26 mouse cellular contexts compared by ENCODE assay signal in the genomic region with DNA sequence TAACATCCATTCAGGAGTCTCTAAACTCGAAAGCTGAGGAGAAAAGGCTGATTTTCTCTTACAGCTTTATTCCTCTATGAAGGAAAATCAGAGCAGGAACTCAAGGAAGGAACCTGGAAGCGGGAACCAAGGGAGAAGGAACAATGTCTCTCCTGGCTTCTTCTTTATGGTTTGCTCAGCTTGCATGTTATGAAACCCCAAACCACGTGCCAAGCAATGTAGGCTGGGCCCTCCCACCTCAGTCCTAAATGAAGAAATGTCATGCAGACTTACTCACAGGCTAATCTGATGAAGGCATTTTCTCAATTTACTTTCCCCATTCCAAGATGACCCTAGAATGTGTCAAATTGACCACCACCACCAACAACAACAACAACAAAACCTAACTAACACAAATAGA.
DNase-seq lines count a peak whose midpoint lies in the region; ATAC-seq lines count a peak whose summit lies in the region.
"Had no signal": no experiment of that assay in that cellular context is flagged by ENCODE, and none has a peak within 500 bp of the region (broad histone marks: within the 10 kb centered on the region; RNA-seq: fewer than 3 reads in every experiment).

No protein-coding gene starts in this region.

- H3K36me3 ChIP-seq in midbrain, embryonic 11.5 days (ENCODE audit: control insufficient read depth, insufficient read depth, low read length): no peaks in the 10 kb centered on the region
- no peaks in the 10 kb centered on the region for H3K36me3 ChIP-seq in midbrain, embryonic 15.5 days (replicated peaks)
- H3K36me3 ChIP-seq: embryonic facial prominence, embryonic 12.5 days; embryonic facial prominence, embryonic 15.5 days; heart, embryonic 12.5 days; heart, embryonic 15.5 days; hindbrain, embryonic 10.5 days; hindbrain, embryonic 13.5 days had no signal

- 89% methylated on average over 3 of the region's 3 CpGs for WGBS in midbrain, embryonic 11.5 days
- 87% methylated on average over 3 of the region's 3 CpGs for whole genome bisulfite sequencing in midbrain, embryonic 15.5 days

- no peak for DNase-seq in frontal cortex, postnatal 25 days (ENCODE audit: low spot score in 2 of 2)
- DNase-seq in midbrain, embryonic 11.5 days (ENCODE audit: low spot score, missing footprints): peak; percentile 10
- peak; percentile 12 for DNase-seq in right cerebral cortex, postnatal 25 days
- DNase-seq in right cerebral cortex, postnatal 4 days: no peak
- DNase-seq: adrenal gland, postnatal 10 days; adrenal gland, postnatal 36 days; cerebellum, adult 11 months; cerebellum, adult 2 months; cerebellum, adult 9-11 months; cerebellum, postnatal 25 days; forebrain, postnatal 0 days; gastrocnemius, postnatal 25 days; heart, adult 18-20 months; heart, postnatal 10 days; heart, postnatal 36 days had no signal

- peak; percentile 93 for ATAC-seq in frontal cortex, adult (ENCODE audit: low TSS enrichment)
- no peak for ATAC-seq in midbrain, embryonic 11.5 days (ENCODE audit: low FRiP score)
- no peak for ATAC-seq in midbrain, embryonic 15.5 days (replicated peaks)
- ATAC-seq: activated CD4-positive, CD25-positive, alpha-beta regulatory T cell, adult 4 months; forebrain, embryonic 14.5 days; forebrain, postnatal 0 days; hindbrain, embryonic 16.5 days had no signal

- H3K4me3 ChIP-seq in midbrain, embryonic 11.5 days (ENCODE audit: low read depth, low read length): no peak overlapping the region
- no peak overlapping the region for H3K4me3 ChIP-seq in midbrain, embryonic 15.5 days
- H3K4me3 ChIP-seq: embryonic facial prominence, embryonic 12.5 days; embryonic facial prominence, embryonic 15.5 days; heart, embryonic 12.5 days; heart, embryonic 15.5 days; hindbrain, embryonic 10.5 days; hindbrain, embryonic 13.5 days had no signal

- no peaks in the 10 kb centered on the region; the same call in 1 of the 2 replicates for H3K9me3 ChIP-seq in midbrain, embryonic 11.5 days (ENCODE audit: control insufficient read depth, low read length)
- no peaks in the 10 kb centered on the region for H3K9me3 ChIP-seq in midbrain, embryonic 15.5 days
- H3K9me3 ChIP-seq: embryonic facial prominence, embryonic 15.5 days; heart, embryonic 15.5 days had no signal

- H3K4me1 ChIP-seq in midbrain, embryonic 11.5 days (ENCODE audit: control insufficient read depth, insufficient read depth, low read length): peaks cover 2% of the 10 kb centered on the region; the same call in 1 of the 2 replicates
- no peaks in the 10 kb centered on the region for H3K4me1 ChIP-seq in midbrain, embryonic 15.5 days
- H3K4me1 ChIP-seq: embryonic facial prominence, embryonic 12.5 days; embryonic facial prominence, embryonic 15.5 days; heart, embryonic 12.5 days; heart, embryonic 15.5 days; hindbrain, embryonic 10.5 days had no signal

- no peaks in the 10 kb centered on the region for H3K27me3 ChIP-seq in midbrain, embryonic 11.5 days (ENCODE audit: control insufficient read depth, insufficient read depth, low read length)
- H3K27me3 ChIP-seq in midbrain, embryonic 15.5 days (replicated peaks): no peaks in the 10 kb centered on the region
- H3K27me3 ChIP-seq: embryonic facial prominence, embryonic 12.5 days; embryonic facial prominence, embryonic 15.5 days; heart, embryonic 12.5 days; heart, embryonic 15.5 days; hindbrain, embryonic 13.5 days had no signal

- no peak overlapping the region for H3K27ac ChIP-seq in midbrain, embryonic 11.5 days (ENCODE audit: low read depth, low read length)
- H3K27ac ChIP-seq in midbrain, embryonic 15.5 days: no peak overlapping the region
- H3K27ac ChIP-seq: embryonic facial prominence, embryonic 12.5 days; embryonic facial prominence, embryonic 15.5 days; heart, embryonic 15.5 days; hindbrain, embryonic 10.5 days; hindbrain, embryonic 13.5 days had no signal

- H3K9ac ChIP-seq in midbrain, embryonic 11.5 days (ENCODE audit: low read length): no peak overlapping the region
- no peak overlapping the region for H3K9ac ChIP-seq in midbrain, embryonic 15.5 days
- H3K9ac ChIP-seq: embryonic facial prominence, embryonic 12.5 days; embryonic facial prominence, embryonic 15.5 days; forebrain, postnatal 0 days; heart, embryonic 12.5 days; heart, embryonic 15.5 days; hindbrain, embryonic 13.5 days had no signal

- H3K4me2 ChIP-seq in midbrain, embryonic 11.5 days: no peak overlapping the region
- H3K4me2 ChIP-seq in midbrain, embryonic 15.5 days: no peak overlapping the region
- H3K4me2 ChIP-seq: embryonic facial prominence, embryonic 12.5 days; embryonic facial prominence, embryonic 15.5 days; heart, embryonic 12.5 days; heart, embryonic 15.5 days; hindbrain, embryonic 13.5 days had no signal

Comparison
In these comparisons a context has a peak if more than half of its experiments do, and no peak if none do; other contexts are left out.
1. DNase-seq: peak in midbrain, embryonic 11.5 days (single experiment) and right cerebral cortex, postnatal 25 days (single experiment); none in frontal cortex, postnatal 25 days (0 of 2) and right cerebral cortex, postnatal 4 days (single experiment).